Mouse (Mus musculus) left cerebral cortex, adult 2 months (tissue): Measurements from ENCODE around the gene Syk. TPM values are rescaled to one million over a fixed set of nuclear protein-coding genes. Genes with fewer than 3 reads are reported as not detected.
A peak's percentile ranks its signal among the peaks of the same experiment; 100 is the strongest.

ENCODE experiments used
- DNase-seq, 2 experiments: peaks; one replicate each; pipeline ENCODE4 v3.0.0; 2021 to 2022; ENCODE audit warnings: low spot score in 2 of 2, mixed read lengths in 1 of 2; ENCODE audit errors: extremely low spot score in 1 of 2
- H3K27ac ChIP-seq: fragments of 200-600 bp; 2 replicates; pipeline ENCODE4 v1.8.1; 2022
- H3K4me3 ChIP-seq: fragments of 200-600 bp; 2 replicates; pipeline ENCODE4 v1.8.1; 2022
- CTCF ChIP-seq: fragments of 200-600 bp; IDR thresholded peaks from 2 replicates; pipeline ENCODE4 v1.8.1; 2022; ENCODE audit warnings: antibody characterized with exemption, mild to moderate bottlenecking, moderate library complexity
- intact Hi-C: fragments of 180-260 bp; cut with DNase I; formaldehyde crosslinking; loops from one replicate; pipeline ENCODE4 v1.15.1; 2025
- total RNA-seq, 2 experiments: library from RNA; stranded (reverse); gene quantifications; 2 replicates each; pipeline ENCODE4 v1.2.3; 2021

Gene Syk
- total RNA-seq, 2 experiments from 2014 or later: 2.6 to 3.3 TPM

DNA sequence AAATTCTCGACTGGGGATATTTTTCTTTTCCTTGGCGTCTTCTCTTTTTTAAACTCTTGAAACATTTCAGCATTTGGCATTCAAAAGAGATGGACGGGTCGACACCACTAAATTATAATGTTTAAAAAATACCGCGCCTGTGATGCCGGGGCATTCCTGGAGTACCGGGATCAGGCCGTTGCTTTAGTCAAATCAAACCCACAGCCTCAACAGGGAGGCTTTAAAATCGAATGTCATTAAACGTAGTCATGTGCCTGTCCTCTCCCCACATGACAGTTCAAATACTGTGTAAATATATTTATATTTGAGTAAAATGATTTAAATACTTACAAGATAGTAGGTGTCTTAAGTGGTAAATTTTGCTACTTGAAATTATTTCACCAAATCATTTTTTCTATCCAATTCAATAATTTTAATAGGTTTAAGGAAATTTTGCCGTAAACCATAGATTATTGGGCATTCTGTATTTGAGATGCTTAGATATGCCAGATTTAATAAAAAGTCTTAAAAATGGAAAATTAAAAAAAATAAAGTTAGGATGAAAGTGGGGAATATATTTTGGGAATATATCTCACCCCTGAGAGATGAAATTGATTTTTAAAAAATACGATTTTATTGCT, 1.1 kb downstream of the Syk start:
- TF ChIP-seq CTCF: no peak
- H3K4me3 ChIP-seq: peak overlapping the region; percentile 58; the same call in 1 of the 2 replicates

DNA sequence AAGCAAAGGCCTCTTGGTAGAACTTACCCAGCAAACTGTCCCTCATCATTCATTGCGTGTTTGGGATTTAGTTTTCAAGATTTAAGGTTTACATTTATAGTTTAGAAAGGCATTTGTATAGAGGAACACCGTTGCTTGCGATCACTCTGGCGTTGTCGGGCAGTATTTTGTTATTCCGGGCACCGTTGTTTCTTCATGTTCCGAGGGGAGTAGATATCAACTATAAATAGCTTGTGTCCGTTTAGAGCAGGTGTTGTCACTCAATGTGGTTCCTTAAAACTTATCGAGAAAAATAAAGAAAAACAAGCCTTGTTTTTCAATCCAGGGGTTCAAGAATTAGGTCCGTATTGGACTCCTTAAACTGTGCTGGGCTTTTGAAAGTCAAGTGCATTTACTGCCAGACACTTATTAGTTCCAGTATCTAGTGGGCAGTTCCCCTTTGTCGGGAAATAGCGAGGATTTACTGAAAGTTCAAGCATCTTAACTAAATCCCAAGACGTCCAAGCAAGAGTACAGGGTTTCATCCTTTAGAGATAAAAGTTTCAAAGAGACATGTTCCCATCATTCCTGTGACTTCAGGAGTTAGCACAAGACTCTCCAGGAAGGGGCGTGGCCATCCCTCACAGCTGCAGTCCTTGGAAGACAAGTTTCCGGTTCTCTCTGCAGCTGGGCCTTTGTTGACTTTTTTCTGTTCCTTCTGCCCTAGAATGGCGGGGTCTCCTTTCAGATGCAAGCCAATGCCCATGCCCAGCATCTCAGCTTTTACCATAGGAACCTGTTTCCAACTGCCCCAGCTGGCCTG, 1.9 kb downstream of the Syk start:
- no peak overlapping the region for H3K4me3 ChIP-seq
- intact Hi-C loops: no loop called here
- no peak for TF ChIP-seq CTCF
- no peak for DNase-seq
- no peak overlapping the region for H3K27ac ChIP-seq

More for the DNA sequence above, 1.1 kb downstream of the Syk start:
- intact Hi-C loops: no loop called here
- no peak overlapping the region for H3K27ac ChIP-seq
- DNase-seq: no peak

DNA sequence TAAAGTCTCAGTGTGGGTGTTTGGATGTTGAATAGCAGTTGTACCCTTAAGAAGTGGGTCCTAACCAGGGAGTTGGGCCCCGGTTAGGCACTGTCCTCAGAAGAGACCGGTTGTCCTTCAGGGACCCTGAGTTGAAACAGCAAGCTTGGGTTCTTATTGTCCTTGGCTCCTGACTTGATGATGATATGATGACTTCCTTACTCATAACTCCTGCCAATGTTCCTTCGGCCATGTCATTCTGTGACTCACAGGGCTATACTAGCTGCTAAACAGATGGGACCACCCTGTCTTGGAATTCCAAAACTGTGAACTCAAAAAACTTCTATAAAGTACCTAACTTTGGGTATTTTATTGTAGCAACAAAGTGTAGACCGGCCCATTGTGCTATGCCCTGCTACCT, 4.8 kb downstream of the Syk start:
- no peak for TF ChIP-seq CTCF
- Histone ChIP-seq H3K27ac (no peak overlapping the region), H3K4me3 (no peak overlapping the region)
- intact Hi-C loops: no loop called here
- no peak for DNase-seq

DNA sequence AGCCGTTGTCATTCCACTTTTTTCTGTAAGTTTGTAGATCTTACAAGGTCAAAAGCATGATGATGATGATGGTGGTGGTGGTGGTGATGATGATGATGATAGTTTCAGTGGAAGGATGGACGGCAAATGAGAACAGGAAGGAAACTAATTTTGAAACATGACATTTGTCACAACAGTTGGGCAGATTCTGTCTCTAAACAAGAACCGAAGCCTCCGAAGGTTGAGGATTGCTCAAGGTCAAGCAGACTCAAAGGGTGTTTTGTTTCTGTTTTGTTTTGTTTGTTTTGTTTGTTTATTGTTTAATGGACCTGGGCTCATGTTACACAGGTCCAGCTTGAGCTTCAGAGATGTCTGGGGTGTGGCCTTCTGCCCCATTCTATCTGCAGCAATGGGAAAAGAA, 6.1 kb downstream of the Syk start:
- no peak for DNase-seq
- no peak overlapping the region for H3K4me3 ChIP-seq

DNA sequence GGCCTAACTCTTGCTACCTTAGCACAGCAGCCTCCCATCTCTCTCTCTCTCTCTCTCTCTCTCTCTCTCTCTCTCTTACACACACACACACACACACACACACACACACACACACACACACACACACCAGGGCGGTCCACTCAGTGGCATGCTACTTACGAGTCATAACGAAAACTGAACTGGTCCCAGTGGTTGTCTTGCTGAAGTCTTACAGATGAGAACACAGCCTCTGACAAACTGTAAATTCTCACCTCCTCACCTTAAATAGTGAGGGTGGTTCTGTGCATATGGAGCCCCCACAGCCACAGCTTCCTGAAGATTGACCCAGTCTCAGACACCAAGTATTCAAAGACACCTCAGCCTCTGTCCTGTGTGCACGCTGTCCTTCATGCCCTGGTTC, 8.9 kb downstream of the Syk start:
- Histone ChIP-seq H3K27ac (no peak overlapping the region), H3K4me3 (no peak overlapping the region)
- TF ChIP-seq CTCF: no peak
- intact Hi-C loops: no loop called here
- DNase-seq: no peak

More for the DNA sequence above, 6.1 kb downstream of the Syk start:
- H3K27ac ChIP-seq: no peak overlapping the region
- intact Hi-C loops: no loop called here
- TF ChIP-seq CTCF: no peak

DNA sequence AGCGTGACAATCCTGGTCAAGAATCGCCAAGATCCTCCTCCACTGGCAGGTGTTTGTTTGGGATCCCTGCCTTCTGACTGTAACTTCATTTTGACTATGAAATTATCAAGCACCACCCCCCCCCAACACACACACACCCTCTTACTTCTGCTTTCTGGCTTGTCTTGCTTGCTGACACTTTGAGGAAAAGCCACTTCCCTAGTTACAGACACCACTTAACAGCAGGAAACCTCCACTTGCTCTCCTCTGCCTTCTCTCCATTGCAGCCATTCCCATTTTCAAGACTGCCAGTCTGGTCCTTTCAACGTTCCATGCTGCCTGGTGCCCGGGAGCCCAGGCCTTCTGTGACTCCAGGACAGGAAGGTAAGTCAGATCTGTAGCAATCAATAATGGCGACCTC, 13.7 kb downstream of the Syk start:
- no peak for TF ChIP-seq CTCF

DNA sequence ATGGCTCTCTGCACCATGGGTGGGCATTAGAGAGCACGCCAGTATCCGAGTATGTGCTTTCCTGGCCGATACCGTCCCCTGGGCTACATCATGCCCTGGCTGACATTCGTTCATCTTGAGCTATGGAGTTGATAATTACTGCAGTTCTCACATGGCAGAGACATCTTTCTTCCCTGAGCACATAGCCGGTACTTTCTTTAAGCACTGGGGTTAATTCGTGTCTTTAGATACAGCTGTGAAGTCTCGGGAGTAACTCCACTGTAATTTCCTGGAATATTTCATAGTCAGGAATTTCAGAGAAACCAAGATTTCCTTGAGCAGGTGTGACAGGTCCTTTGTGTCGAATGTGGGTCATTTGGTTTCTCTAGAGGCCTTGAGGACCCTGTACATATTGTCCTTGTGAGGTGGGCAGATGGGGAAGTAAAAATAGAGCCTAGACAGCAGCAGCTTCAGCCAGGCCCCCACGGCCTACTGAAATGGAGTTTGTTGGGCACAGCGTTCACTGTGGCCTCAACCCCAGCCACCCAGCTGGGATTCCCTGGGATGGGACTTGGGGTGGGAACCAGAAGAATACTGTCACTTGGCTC, 14.2 kb downstream of the Syk start:
- DNase-seq: no peak
- no peak for TF ChIP-seq CTCF
- Histone ChIP-seq H3K27ac (no peak overlapping the region), H3K4me3 (no peak overlapping the region)
- intact Hi-C loops: no loop called here

More for the DNA sequence above, 13.7 kb downstream of the Syk start:
- Histone ChIP-seq H3K4me3 (no peak overlapping the region), H3K27ac (no peak overlapping the region)
- intact Hi-C loops: no loop called here
- no peak for DNase-seq

DNA sequence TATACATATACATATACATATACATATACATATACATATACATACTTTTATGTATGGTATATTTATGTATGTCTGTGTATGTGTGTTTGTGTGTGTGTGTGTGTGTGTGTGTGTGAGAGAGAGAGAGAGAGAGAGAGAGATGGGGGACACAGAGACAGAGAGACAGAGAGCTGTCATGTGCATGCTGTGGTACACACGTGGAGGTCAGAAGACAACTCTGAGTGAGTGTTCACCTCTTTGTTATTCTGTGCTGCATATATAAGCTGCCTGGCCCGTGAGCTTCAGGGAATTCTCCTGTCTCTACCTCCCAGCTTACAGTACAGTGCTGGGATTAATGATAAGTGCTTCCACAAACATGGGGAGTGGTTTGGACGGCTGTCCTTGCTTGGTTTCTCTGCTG, 15.3 kb downstream of the Syk start:
- TF ChIP-seq CTCF: no peak
- Histone ChIP-seq H3K27ac (no peak overlapping the region), H3K4me3 (no peak overlapping the region)
- intact Hi-C loops: no loop called here
- DNase-seq: no peak

DNA sequence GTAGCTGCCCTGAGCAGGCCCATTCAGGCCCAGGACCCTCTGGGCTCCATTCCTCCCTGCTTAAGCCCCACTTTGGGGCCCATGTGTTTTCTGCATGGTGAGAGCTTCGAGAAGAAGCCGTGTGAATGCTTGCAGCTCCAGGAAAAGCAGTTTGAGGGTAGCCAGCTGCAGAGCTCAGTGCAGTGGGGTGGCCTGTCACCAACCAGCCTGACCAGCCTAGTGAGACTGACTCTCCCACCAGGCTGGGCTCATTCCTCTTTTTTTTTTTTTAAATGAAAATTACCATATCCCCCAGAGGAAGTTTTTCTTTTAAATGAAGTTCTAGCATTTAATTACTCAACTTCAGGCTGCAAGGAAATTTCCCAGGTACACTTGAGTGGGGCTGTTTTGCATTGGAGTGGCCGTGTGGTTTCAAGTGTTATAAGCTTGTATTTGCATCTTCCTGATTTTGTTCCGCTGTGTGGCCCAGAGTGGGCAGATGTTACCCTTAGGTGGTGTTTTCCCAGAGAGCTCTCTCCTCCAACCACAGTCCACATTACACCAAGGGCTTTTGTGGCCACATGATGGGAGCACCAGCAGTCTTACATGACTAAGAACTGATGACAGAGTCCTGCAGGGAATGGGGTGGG, 17.2 kb downstream of the Syk start:
- intact Hi-C loops: no loop called here
- Histone ChIP-seq H3K4me3 (no peak overlapping the region), H3K27ac (no peak overlapping the region)
- no peak for TF ChIP-seq CTCF
- DNase-seq: no peak

DNA sequence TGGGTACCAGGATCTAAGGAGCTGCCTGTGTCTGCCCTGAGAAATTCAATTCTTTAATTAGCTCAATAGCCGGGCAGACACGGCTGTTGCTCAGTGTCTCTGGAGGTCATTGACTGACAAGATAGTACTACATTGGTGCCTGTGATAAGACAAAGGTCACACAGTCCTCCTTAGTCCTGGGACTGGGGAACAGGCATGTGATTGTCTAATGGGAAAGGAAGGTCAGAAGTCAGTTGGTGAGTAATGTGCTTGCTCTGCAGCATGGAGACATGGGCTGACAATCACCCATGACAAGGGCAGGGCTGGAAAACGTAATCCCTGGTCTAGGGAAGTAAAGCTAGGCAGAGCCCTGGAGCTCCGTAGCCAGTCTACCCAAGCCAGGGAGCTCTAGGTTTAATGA, 19.8 kb downstream of the Syk start:
- intact Hi-C loops: no loop called here
- no peak for TF ChIP-seq CTCF
- no peak overlapping the region for H3K4me3 ChIP-seq
- no peak for DNase-seq
- no peak overlapping the region for H3K27ac ChIP-seq

DNA sequence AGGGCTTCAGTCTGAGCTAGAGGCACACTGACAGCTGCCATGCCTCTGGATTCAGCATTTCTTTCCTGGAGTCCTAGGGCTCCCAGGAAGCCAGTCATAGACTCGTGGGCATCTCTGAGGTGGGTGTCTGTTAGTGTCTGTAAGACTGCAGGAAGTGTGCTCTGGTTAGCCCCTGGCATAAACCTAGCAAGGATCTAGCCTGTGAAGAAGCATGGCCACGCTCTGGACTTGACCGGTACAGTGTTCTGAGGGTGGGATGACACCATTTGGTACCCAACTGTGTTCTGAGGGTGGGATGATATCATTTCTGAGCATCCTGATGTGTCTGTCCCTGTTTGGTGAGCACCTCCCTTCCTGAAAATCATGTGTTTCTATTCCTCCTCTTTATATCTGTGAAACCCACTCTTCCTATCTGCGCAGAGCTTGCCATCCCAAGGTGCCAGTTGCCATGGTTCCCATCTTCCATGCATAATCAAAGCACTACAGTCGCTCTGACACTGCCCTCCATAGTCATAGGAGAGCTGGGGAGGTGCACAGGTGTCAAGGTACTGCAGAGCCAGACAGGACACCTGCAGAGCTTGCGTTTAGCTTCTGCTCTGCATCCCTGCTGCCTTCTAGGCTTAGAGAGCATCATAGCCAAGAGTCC, 20.9 kb downstream of the Syk start:
- H3K27ac ChIP-seq: no peak overlapping the region
- intact Hi-C loops: no loop called here
- no peak for TF ChIP-seq CTCF
- H3K4me3 ChIP-seq: no peak overlapping the region
- DNase-seq: no peak

DNA sequence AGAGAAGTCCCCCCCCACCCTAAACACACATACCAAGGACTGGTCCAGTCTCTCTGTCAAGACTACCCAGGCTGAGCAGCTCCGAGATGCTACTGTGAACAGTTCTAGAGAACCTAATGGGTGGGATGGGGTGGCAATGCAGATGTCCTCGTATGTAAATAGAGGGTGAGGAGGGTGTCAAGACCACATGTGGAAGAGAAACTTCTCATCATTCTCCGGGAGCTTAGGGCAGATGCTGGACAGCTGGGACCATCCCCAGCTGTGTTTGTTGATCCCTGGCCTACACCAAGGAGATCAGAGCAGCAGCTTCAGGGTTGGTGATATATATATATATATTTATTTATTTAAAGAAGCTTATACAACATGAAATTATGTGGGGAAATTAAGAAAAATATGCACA, 22.0 kb downstream of the Syk start:
- intact Hi-C loops: no loop called here

More for the DNA sequence above, 22.0 kb downstream of the Syk start:
- no peak for TF ChIP-seq CTCF
- no peak for DNase-seq
- H3K4me3 ChIP-seq: no peak overlapping the region
- H3K27ac ChIP-seq: no peak overlapping the region
